Mouse (Mus musculus): ENCODE results near the gene Amdhd1.

The Amdhd1 gene

GRCm38 (mm10) chr10:93538818-93539217 is 1.0 kb downstream of the Amdhd1 start:
- DNase-seq (ENCODE audit: low read depth): no peak

GRCm38 (mm10) chr10:93538287-93538686 is 1.5 kb downstream of the Amdhd1 start:
- no peak for DNase-seq (ENCODE audit: low read depth)

- DNase-seq (ENCODE audit: low read depth): no peak
Observed at GRCm38 (mm10) chr10:93525329-93525728, 14.5 kb downstream of the Amdhd1 start.

GRCm38 (mm10) chr10:93520994-93521393 is 18.8 kb downstream of the Amdhd1 start:
- DNase-seq (ENCODE audit: low read depth): no peak

- DNase-seq (ENCODE audit: low read depth): no peak
Observed at GRCm38 (mm10) chr10:93519756-93520155, 20.1 kb downstream of the Amdhd1 start.

- no peak for DNase-seq (ENCODE audit: low read depth)
Observed at GRCm38 (mm10) chr10:93519159-93519558, 20.7 kb downstream of the Amdhd1 start.

GRCm38 (mm10) chr10:93518620-93519019 is 21.2 kb downstream of the Amdhd1 start:
- no peak for DNase-seq (ENCODE audit: low read depth)

- DNase-seq (ENCODE audit: low read depth): no peak
Observed at GRCm38 (mm10) chr10:93518186-93518585, 21.6 kb downstream of the Amdhd1 start.

- no peak for DNase-seq (ENCODE audit: low read depth)
Observed at GRCm38 (mm10) chr10:93517754-93518153, 22.1 kb downstream of the Amdhd1 start.

- no peak for DNase-seq (ENCODE audit: low read depth)
Observed at GRCm38 (mm10) chr10:93515927-93516326, 23.9 kb downstream of the Amdhd1 start.

GRCm38 (mm10) chr10:93515419-93515818 is 24.4 kb downstream of the Amdhd1 start:
- peak; percentile 33 for DNase-seq (ENCODE audit: low read depth)

GRCm38 (mm10) chr10:93509532-93510153 is 30.2 kb downstream of the Amdhd1 start:
- DNase-seq (ENCODE audit: low read depth): no peak

GRCm38 (mm10) chr10:93508383-93508970 is 31.4 kb downstream of the Amdhd1 start:
- no peak for DNase-seq (ENCODE audit: low read depth)

- DNase-seq (ENCODE audit: low read depth): no peak
Observed at GRCm38 (mm10) chr10:93501346-93501745, 38.5 kb downstream of the Amdhd1 start.

- no peak for DNase-seq (ENCODE audit: low read depth)
Observed at GRCm38 (mm10) chr10:93500864-93501263, 39.0 kb downstream of the Amdhd1 start.

- DNase-seq (ENCODE audit: low read depth): no peak
Observed at GRCm38 (mm10) chr10:93490451-93490850, 49.4 kb downstream of the Amdhd1 start.

GRCm38 (mm10) chr10:93488828-93489226 is 51.0 kb downstream of the Amdhd1 start:
- no peak for DNase-seq (ENCODE audit: low read depth)

- no peak for DNase-seq (ENCODE audit: low read depth)
Observed at GRCm38 (mm10) chr10:93488066-93488827, 51.6 kb downstream of the Amdhd1 start, which contains the start of gene Hal. TSS of gene Hal (plus strand) at chr10:93488768.

GRCm38 (mm10) chr10:93486622-93487021 is 53.2 kb downstream of the Amdhd1 start:
- DNase-seq (ENCODE audit: low read depth): no peak

GRCm38 (mm10) chr10:93485055-93485691 is 54.7 kb downstream of the Amdhd1 start:
- peak; percentile 16 for DNase-seq (ENCODE audit: low read depth)

GRCm38 (mm10) chr10:93484511-93484910 is 55.3 kb downstream of the Amdhd1 start:
- DNase-seq (ENCODE audit: low read depth): no peak

Measured in c-Kit-positive CD71-positive TER-119-negative erythroid progenitor cells, embryonic 14.5 days (primary cell).